Mouse (Mus musculus): ENCODE results near the gene Ndufa8. TPM values are rescaled to one million over a fixed set of nuclear protein-coding genes. Genes with fewer than 3 reads are reported as not detected.
A peak's percentile ranks its signal among the peaks of the same experiment; 100 is the strongest.

Gene Ndufa8
- total and polyA plus RNA-seq, 3 experiments: 186 to 357 TPM; not detected in 1

DNA sequence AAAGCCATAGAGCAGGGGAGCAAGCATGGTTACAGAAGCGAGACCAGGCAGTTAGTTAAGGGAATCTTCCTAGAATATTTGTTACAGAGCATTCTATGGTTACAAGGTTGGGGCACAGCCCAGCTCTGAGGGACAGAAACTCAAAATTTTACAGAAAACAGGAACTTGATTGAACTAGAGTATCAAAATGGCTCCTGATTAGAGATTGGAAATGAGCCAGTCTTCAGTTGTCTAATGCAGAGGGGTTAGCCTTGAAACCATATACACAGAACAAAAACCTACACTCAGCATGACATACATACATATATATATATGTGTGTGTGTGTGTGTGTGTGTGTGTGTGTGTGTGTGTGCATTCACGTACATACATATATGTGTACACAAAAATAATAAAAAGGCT is 55.7 kb downstream of the Ndufa8 start:
- no peaks in the 10 kb centered on the region for H3K9me3 ChIP-seq (replicated peaks; ENCODE audit: insufficient read depth, low read length)
- TF ChIP-seq EP300 (IDR thresholded peaks at IDR 0.05; ENCODE audit: low read depth in 1 of 2, low read length in 2 of 2) (peak in 1 of 2 experiments; percentile 55; a peak in 1 of 4 replicates), POLR2A (IDR thresholded peaks at IDR 0.05; ENCODE audit: control insufficient read depth in 1 of 2, insufficient read depth in 1 of 2, low read depth in 1 of 2, low read length in 2 of 2, poor library complexity in 1 of 2) (no peak)
- peak overlapping the region; percentile 30; the same call in 1 of the 2 replicates for H3K27ac ChIP-seq (ENCODE audit: control insufficient read depth, low read depth, low read length)
- peaks cover 0 to 3% of the 10 kb centered on the region in 2 experiments; a peak in 2 of 4 replicates for H3K27me3 ChIP-seq (ENCODE audit: control insufficient read depth in 1 of 2, insufficient read depth in 2 of 2, low read length in 2 of 2)
- DNase-seq (ENCODE audit: low read depth, low spot score): peak; percentile 78
- 0 out of 4 replicates have a peak overlapping the region, but pooled peaks of 1 of the 2 experiments have one; percentile 9 for H3K4me3 ChIP-seq (ENCODE audit: control insufficient read depth in 1 of 2, insufficient read depth in 1 of 2, low read depth in 2 of 2, low read length in 2 of 2)
- no peak overlapping the region for H3K9ac ChIP-seq (ENCODE audit: control insufficient read depth, low read depth, low read length, poor library complexity, severe bottlenecking)
- peaks cover 0 to 9% of the 10 kb centered on the region in 2 experiments; a peak in 2 of 4 replicates for H3K36me3 ChIP-seq (ENCODE audit: control insufficient read depth in 1 of 2, insufficient read depth in 2 of 2, low read length in 2 of 2)
- no peaks in the 10 kb centered on the region for H3K79me2 ChIP-seq (ENCODE audit: control insufficient read depth, insufficient read depth, low read length, poor library complexity)
- peaks cover 5 to 18% of the 10 kb centered on the region in 2 experiments; a peak in 3 of 4 replicates for H3K4me1 ChIP-seq (ENCODE audit: control insufficient read depth in 1 of 2, insufficient read depth in 2 of 2, low read length in 2 of 2)

DNA sequence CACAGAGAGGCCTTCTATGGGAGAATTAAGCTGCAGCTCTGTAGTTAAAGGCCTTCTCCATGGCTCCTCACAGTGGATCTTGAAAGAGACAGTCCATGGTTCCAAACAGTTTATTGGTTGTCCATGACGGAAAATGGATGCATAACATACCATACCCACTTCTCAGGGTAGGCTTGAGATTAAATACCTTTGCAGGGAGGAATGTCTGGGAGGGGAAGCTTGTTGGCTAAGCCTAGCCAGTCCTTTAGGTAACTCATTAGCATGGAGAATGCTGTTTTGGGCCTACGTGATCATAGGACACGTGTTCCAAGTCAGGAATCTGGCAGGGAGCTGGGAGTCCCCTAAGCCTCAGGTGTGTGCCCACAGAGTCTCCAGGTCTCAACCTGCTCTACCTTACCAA is 56.9 kb downstream of the Ndufa8 start:
- Histone ChIP-seq H3K4me1 (ENCODE audit: control insufficient read depth in 1 of 2, insufficient read depth in 2 of 2, low read length in 2 of 2) (peaks cover 5 to 18% of the 10 kb centered on the region in 2 experiments; a peak in 3 of 4 replicates), H3K36me3 (ENCODE audit: control insufficient read depth in 1 of 2, insufficient read depth in 2 of 2, low read length in 2 of 2) (peaks cover 0 to 9% of the 10 kb centered on the region in 2 experiments; a peak in 2 of 4 replicates), H3K9ac (ENCODE audit: control insufficient read depth, low read depth, low read length, poor library complexity, severe bottlenecking) (no peak overlapping the region), H3K27ac (ENCODE audit: control insufficient read depth, low read depth, low read length) (no peak overlapping the region), H3K4me3 (ENCODE audit: control insufficient read depth in 1 of 2, insufficient read depth in 1 of 2, low read depth in 2 of 2, low read length in 2 of 2) (no peak overlapping the region), H3K79me2 (ENCODE audit: control insufficient read depth, insufficient read depth, low read length, poor library complexity) (no peaks in the 10 kb centered on the region), H3K27me3 (ENCODE audit: control insufficient read depth in 1 of 2, insufficient read depth in 2 of 2, low read length in 2 of 2) (peaks cover 6 to 13% of the 10 kb centered on the region in 2 experiments), H3K9me3 (replicated peaks; ENCODE audit: insufficient read depth, low read length) (no peaks in the 10 kb centered on the region)
- DNase-seq (ENCODE audit: low read depth, low spot score): no peak
- no peak for TF ChIP-seq TAL1 (IDR thresholded peaks at IDR 0.05; ENCODE audit: low read length)
- TF ChIP-seq RAD21 (IDR thresholded peaks at IDR 0.05; ENCODE audit: low read depth, low read length): no peak
- TF ChIP-seq USF1 (IDR thresholded peaks at IDR 0.05; ENCODE audit: low read depth, low read length): no peak

Other genes starting within 250 kb of the Ndufa8 start
- gene Ttll11, start 69.5 kb downstream of the Ndufa8 start, total RNA-seq (2012; rRNA removed): 1.2 TPM in 2 replicates
- gene Ttll11, start 69.5 kb downstream of the Ndufa8 start, polyA plus RNA-seq (2012; ENCODE audit: insufficient read depth in 1 of 2, insufficient read length in 2 of 2, low read depth in 1 of 2, low replicate concordance in 2 of 2, missing spikeins in 1 of 2): 1 to 10 TPM in 1 of 2 experiments, not detected in 1; 2.5 TPM
- gene Morn5, start 52 bp upstream of the Ndufa8 start, total RNA-seq (2012; rRNA removed): 0.81 and 0.98 TPM in 2 replicates
- 1 to 10 TPM in 1 of 2 experiments, not detected in 1; 1.3 TPM for gene Morn5, start 52 bp upstream of the Ndufa8 start, polyA plus RNA-seq (2012; ENCODE audit: insufficient read depth in 1 of 2, insufficient read length in 2 of 2, low read depth in 1 of 2, low replicate concordance in 2 of 2, missing spikeins in 1 of 2)
- 1.1 and 1.3 TPM in 2 replicates for gene Lhx6, start 56.0 kb upstream of the Ndufa8 start, total RNA-seq (2012; rRNA removed)
- gene Lhx6, start 56.0 kb upstream of the Ndufa8 start, polyA plus RNA-seq (2012; ENCODE audit: insufficient read depth in 1 of 2, insufficient read length in 2 of 2, low read depth in 1 of 2, low replicate concordance in 2 of 2, missing spikeins in 1 of 2): 1 to 10 TPM in 1 of 2 experiments, not detected in 1; 3.0 TPM
- gene Mrrf, start 87.0 kb upstream of the Ndufa8 start, total RNA-seq (2012; rRNA removed): 20.0 and 28.0 TPM in 2 replicates
- 10 to 100 TPM in 1 of 2 experiments, not detected in 1; 31.2 TPM for gene Mrrf, start 87.0 kb upstream of the Ndufa8 start, polyA plus RNA-seq (2012; ENCODE audit: insufficient read depth in 1 of 2, insufficient read length in 2 of 2, low read depth in 1 of 2, low replicate concordance in 2 of 2, missing spikeins in 1 of 2)
- gene Rbm18, start 87.4 kb upstream of the Ndufa8 start, total RNA-seq (2012; rRNA removed): 16.4 and 20.1 TPM in 2 replicates
- gene Rbm18, start 87.4 kb upstream of the Ndufa8 start, polyA plus RNA-seq (2012; ENCODE audit: insufficient read depth in 1 of 2, insufficient read length in 2 of 2, low read depth in 1 of 2, low replicate concordance in 2 of 2, missing spikeins in 1 of 2): 10 to 100 TPM in 1 of 2 experiments, not detected in 1; 16.7 TPM
- gene Ptgs1, start 181.0 kb upstream of the Ndufa8 start, total RNA-seq (2012; rRNA removed): 2.6 and 3.9 TPM in 2 replicates
- gene Ptgs1, start 181.0 kb upstream of the Ndufa8 start, polyA plus RNA-seq (2012; ENCODE audit: insufficient read depth in 1 of 2, insufficient read length in 2 of 2, low read depth in 1 of 2, low replicate concordance in 2 of 2, missing spikeins in 1 of 2): 10 to 100 TPM in 1 of 2 experiments, not detected in 1; 20.0 TPM